In the genomic region with DNA sequence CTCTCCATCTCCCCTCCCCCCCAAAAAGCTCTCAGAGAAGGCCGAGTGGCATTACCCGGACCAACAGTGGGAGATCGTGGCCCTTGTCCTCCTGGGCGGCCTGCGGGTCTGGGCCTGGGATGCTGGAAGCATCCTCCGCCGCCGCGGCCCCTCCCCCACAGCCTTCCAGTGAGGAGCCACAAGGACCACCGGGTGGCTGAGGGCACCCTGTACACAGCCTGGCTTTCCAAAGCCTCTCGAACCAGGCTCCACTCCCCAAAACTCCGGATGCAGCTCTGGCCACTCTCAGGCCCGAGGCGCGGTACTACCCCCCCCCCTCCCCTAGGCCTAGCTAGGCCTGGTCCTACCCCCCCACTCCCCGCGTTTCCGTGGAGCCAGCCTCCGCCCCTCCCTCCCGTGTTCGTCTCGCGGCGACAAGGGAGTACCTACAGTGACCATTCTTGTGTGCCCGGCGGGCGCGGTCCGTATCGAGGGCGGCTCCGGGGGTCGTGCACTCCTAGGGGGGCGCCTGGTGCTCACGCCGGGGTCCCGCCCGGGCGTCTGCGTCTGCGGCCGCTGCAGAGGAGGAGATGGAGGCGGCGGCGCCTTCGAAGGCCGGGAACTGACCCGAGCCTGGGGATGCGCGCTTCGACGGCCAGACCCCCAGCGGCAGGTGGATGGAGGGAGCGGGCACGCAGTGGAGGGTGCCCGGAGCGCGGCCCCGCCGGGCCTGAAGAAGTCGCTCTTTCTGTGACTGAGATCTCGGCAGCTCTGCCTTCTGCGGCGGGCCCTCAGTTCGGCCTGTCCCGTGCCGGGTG, we compare ENCODE assay signal across 8 mouse cellular contexts. TPM values are rescaled to one million over a fixed set of nuclear protein-coding genes. Genes with fewer than 3 reads are reported as not detected.
DNase-seq lines count a peak whose midpoint lies in the region; ATAC-seq lines count a peak whose summit lies in the region.

No protein-coding gene starts in this region.

- H3K4me1 ChIP-seq in hindbrain, embryonic 12.5 days = peaks cover 43% of the 10 kb centered on the region
- peaks cover 53% of the 10 kb centered on the region for H3K4me1 ChIP-seq in midbrain, embryonic 15.5 days

- H3K9me3 ChIP-seq in hindbrain, embryonic 12.5 days (replicated peaks) = no peaks in the 10 kb centered on the region
- no peaks in the 10 kb centered on the region for H3K9me3 ChIP-seq in midbrain, embryonic 15.5 days

- 0 out of 2 replicates have a peak, but pooled peaks cover under 1% of the 10 kb centered on the region for H3K36me3 ChIP-seq in hindbrain, embryonic 12.5 days
- no peaks in the 10 kb centered on the region for H3K36me3 ChIP-seq in midbrain, embryonic 15.5 days (replicated peaks)

- H3K9ac ChIP-seq in hindbrain, embryonic 12.5 days = peak overlapping the region; percentile 97
- H3K9ac ChIP-seq in midbrain, embryonic 15.5 days = peak overlapping the region; percentile 98

- 2% methylated on average over 54 of the region's 67 CpGs for WGBS in hindbrain, embryonic 12.5 days
- 1% methylated on average over 63 of the region's 67 CpGs for WGBS in midbrain, embryonic 15.5 days

- H3K27ac ChIP-seq in hindbrain, embryonic 12.5 days = peak overlapping the region; percentile 94
- peak overlapping the region; percentile 91 for H3K27ac ChIP-seq in midbrain, embryonic 15.5 days

- peak overlapping the region; percentile 69 for H3K4me2 ChIP-seq in hindbrain, embryonic 12.5 days (replicated peaks)
- peak overlapping the region; percentile 83 for H3K4me2 ChIP-seq in midbrain, embryonic 15.5 days

- peak overlapping the region; percentile 89 for H3K4me3 ChIP-seq in hindbrain, embryonic 12.5 days
- H3K4me3 ChIP-seq in midbrain, embryonic 15.5 days = peak overlapping the region; percentile 88

- ATAC-seq in hindbrain, embryonic 12.5 days (ENCODE audit: low FRiP score) = peak; percentile 44
- ATAC-seq in midbrain, embryonic 15.5 days (replicated peaks) = peak; percentile 21

- DNase-seq in frontal cortex, postnatal 10 days (ENCODE audit: low spot score in 2 of 2) = peak; percentile 55 to 62
- no peak for DNase-seq in frontal cortex, postnatal 36 days (ENCODE audit: low spot score in 2 of 2)
- peak; percentile 52 for DNase-seq in right cerebral cortex, adult 18-20 months
- no peak for DNase-seq in right cerebral cortex, postnatal 36 days (ENCODE audit: low spot score in 2 of 2)
- DNase-seq in urinary bladder, adult 18-20 months (ENCODE audit: low spot score in 2 of 2) = no peak
- no peak for DNase-seq in lung, postnatal 36 days

- H3K27me3 ChIP-seq in hindbrain, embryonic 12.5 days = peaks cover 49% of the 10 kb centered on the region
- no peaks in the 10 kb centered on the region for H3K27me3 ChIP-seq in midbrain, embryonic 15.5 days (replicated peaks)

RNA-seq across cellular contexts. Expression of a gene that starts 0.5 kb away (rescaled TPM):
- polyA plus RNA-seq in hindbrain, embryonic 12.5 days (2016; fragmentation: Nextera tagmentation; extraction: Ambion mirVana) = 62.6 and 62.9 TPM in 2 replicates
- polyA plus RNA-seq in midbrain, embryonic 15.5 days (2015; fragmentation: Nextera tagmentation; extraction: Ambion mirVana) = 110 and 113 TPM in 2 replicates

RNA-seq across cellular contexts. Expression of a gene that starts 19.7 kb away (rescaled TPM):
- not detected in 2 replicates for polyA plus RNA-seq in hindbrain, embryonic 12.5 days (2016; fragmentation: Nextera tagmentation; extraction: Ambion mirVana)
- polyA plus RNA-seq in midbrain, embryonic 15.5 days (2015; fragmentation: Nextera tagmentation; extraction: Ambion mirVana) = not detected in 2 replicates

RNA-seq across cellular contexts. Expression of a gene that starts 19.8 kb away (rescaled TPM):
- 16.4 and 20.4 TPM in 2 replicates for polyA plus RNA-seq in hindbrain, embryonic 12.5 days (2016; fragmentation: Nextera tagmentation; extraction: Ambion mirVana)
- polyA plus RNA-seq in midbrain, embryonic 15.5 days (2015; fragmentation: Nextera tagmentation; extraction: Ambion mirVana) = 21.7 and 22.5 TPM in 2 replicates

RNA-seq across cellular contexts. Expression of a gene that starts 33.9 kb away (rescaled TPM):
- 37.1 and 40.0 TPM in 2 replicates for polyA plus RNA-seq in hindbrain, embryonic 12.5 days (2016; fragmentation: Nextera tagmentation; extraction: Ambion mirVana)
- 58.8 and 59.4 TPM in 2 replicates for polyA plus RNA-seq in midbrain, embryonic 15.5 days (2015; fragmentation: Nextera tagmentation; extraction: Ambion mirVana)

RNA-seq across cellular contexts. Expression of a gene that starts 47.7 kb away (rescaled TPM):
- polyA plus RNA-seq in hindbrain, embryonic 12.5 days (2016; fragmentation: Nextera tagmentation; extraction: Ambion mirVana) = 1.9 and 3.1 TPM in 2 replicates
- polyA plus RNA-seq in midbrain, embryonic 15.5 days (2015; fragmentation: Nextera tagmentation; extraction: Ambion mirVana) = 1.9 and 2.4 TPM in 2 replicates

Comparison
In these comparisons a context has a peak if more than half of its experiments do, and no peak if none do; other contexts are left out.
1. DNase-seq: peak in frontal cortex, postnatal 10 days (2 of 2) and right cerebral cortex, adult 18-20 months (single experiment); none in frontal cortex, postnatal 36 days (0 of 2), right cerebral cortex, postnatal 36 days (0 of 2), urinary bladder, adult 18-20 months (0 of 2) and lung, postnatal 36 days (single experiment).